Comparison of ENCODE assay signal across 8 mouse cellular contexts in genomic region chr9:61376650-61377049, GRCm38 (mm10). TPM values are rescaled to one million over a fixed set of nuclear protein-coding genes. Genes with fewer than 3 reads are reported as not detected.
DNase-seq lines count a peak whose midpoint lies in the region; ATAC-seq and TF ChIP-seq lines count a peak whose summit lies in the region.
"Had no signal": no experiment of that assay in that cellular context is flagged by ENCODE, and none has a peak within 500 bp of the region (broad histone marks: within the 10 kb centered on the region; RNA-seq: fewer than 3 reads in every experiment).

No protein-coding gene starts in this region.

- ATAC-seq in embryonic facial prominence, embryonic 11.5 days (replicated peaks; ENCODE audit: insufficient number of reproducible peaks, low FRiP score, low TSS enrichment, low read depth): no peak
- no peak for ATAC-seq in hindbrain, embryonic 16.5 days
- no peak for ATAC-seq in midbrain, embryonic 13.5 days

- no peak for DNase-seq in embryonic facial prominence, embryonic 11.5 days (ENCODE audit: low spot score)
- no peak for DNase-seq in layer of hippocampus, postnatal 25 days (ENCODE audit: extremely low spot score in 1 of 2, low spot score in 1 of 2)
- DNase-seq in adrenal gland, adult 18-20 months (ENCODE audit: low spot score in 2 of 2): no peak
- DNase-seq in thymus, adult 18-20 months: no peak
- DNase-seq: kidney, adult 8-10 months had no signal

- WGBS in embryonic facial prominence, embryonic 11.5 days: 30% methylated on average over 3 of the region's 3 CpGs
- WGBS in hindbrain, embryonic 16.5 days: 28% methylated on average over 3 of the region's 3 CpGs
- 35% methylated on average over 3 of the region's 3 CpGs for WGBS in midbrain, embryonic 13.5 days

- no peak for TF ChIP-seq CTCF in ES-Bruce4 (IDR thresholded peaks at IDR 0.05; ENCODE audit: low read depth, low read length)

- no peak for TF ChIP-seq POLR2A in ES-Bruce4 (IDR thresholded peaks at IDR 0.05; ENCODE audit: insufficient read depth, low read length)

- peak overlapping the region; percentile 33 for H3K4me2 ChIP-seq in embryonic facial prominence, embryonic 11.5 days (ENCODE audit: low read depth, low read length)
- peak overlapping the region; percentile 91 for H3K4me2 ChIP-seq in hindbrain, embryonic 16.5 days (ENCODE audit: low read length)
- H3K4me2 ChIP-seq in midbrain, embryonic 13.5 days (replicated peaks): peak overlapping the region; percentile 94

- H3K36me3 ChIP-seq in ES-Bruce4 (ENCODE audit: control insufficient read depth, insufficient read depth, low read length, poor library complexity, severe bottlenecking): peaks cover 35% of the 10 kb centered on the region
- H3K36me3 ChIP-seq in embryonic facial prominence, embryonic 11.5 days (replicated peaks; ENCODE audit: control insufficient read depth, insufficient read depth, low read depth, low read length): no peaks in the 10 kb centered on the region; the same call in none of the 2 replicates
- peaks cover 3% of the 10 kb centered on the region; the same call in 1 of the 2 replicates for H3K36me3 ChIP-seq in hindbrain, embryonic 16.5 days (ENCODE audit: control insufficient read depth, insufficient read depth, low read length)
- H3K36me3 ChIP-seq in midbrain, embryonic 13.5 days: peaks cover 13% of the 10 kb centered on the region

- peak overlapping the region; percentile 29; the same call in 1 of the 2 replicates for H3K9ac ChIP-seq in ES-Bruce4 (ENCODE audit: low read depth, poor library complexity, severe bottlenecking)
- H3K9ac ChIP-seq in embryonic facial prominence, embryonic 11.5 days (replicated peaks; ENCODE audit: low read length): no peak overlapping the region
- H3K9ac ChIP-seq in hindbrain, embryonic 16.5 days (ENCODE audit: low read depth, low read length): peak overlapping the region; percentile 26
- peak overlapping the region; percentile 59 for H3K9ac ChIP-seq in midbrain, embryonic 13.5 days (replicated peaks)

- H3K27me3 ChIP-seq in ES-Bruce4 (ENCODE audit: control insufficient read depth, insufficient read depth, low read length, poor library complexity, severe bottlenecking): no peaks in the 10 kb centered on the region
- H3K27me3 ChIP-seq in embryonic facial prominence, embryonic 11.5 days (ENCODE audit: control insufficient read depth, insufficient read depth, low read length): no peaks in the 10 kb centered on the region
- no peaks in the 10 kb centered on the region for H3K27me3 ChIP-seq in hindbrain, embryonic 16.5 days (replicated peaks; ENCODE audit: control insufficient read depth, insufficient read depth, low read length)
- peaks cover 3% of the 10 kb centered on the region; the same call in 1 of the 2 replicates for H3K27me3 ChIP-seq in midbrain, embryonic 13.5 days

- peaks cover 10% of the 10 kb centered on the region for H3K4me1 ChIP-seq in ES-Bruce4 (ENCODE audit: control insufficient read depth, insufficient read depth, low read length)
- peaks cover 42% of the 10 kb centered on the region for H3K4me1 ChIP-seq in embryonic facial prominence, embryonic 11.5 days (ENCODE audit: control insufficient read depth, insufficient read depth, low read length)
- H3K4me1 ChIP-seq in hindbrain, embryonic 16.5 days (ENCODE audit: control insufficient read depth, insufficient read depth, low read depth, low read length): peaks cover 75% of the 10 kb centered on the region
- H3K4me1 ChIP-seq in midbrain, embryonic 13.5 days (replicated peaks): peaks cover 76% of the 10 kb centered on the region

- peak overlapping the region; percentile 78; the same call in 1 of the 2 replicates for H3K27ac ChIP-seq in ES-Bruce4 (ENCODE audit: insufficient read depth, low read length)
- H3K27ac ChIP-seq in embryonic facial prominence, embryonic 11.5 days (replicated peaks; ENCODE audit: low read depth, low read length): no peak overlapping the region
- H3K27ac ChIP-seq in hindbrain, embryonic 16.5 days (ENCODE audit: low read depth, low read length): no peak overlapping the region
- peak overlapping the region; percentile 90; the same call in 1 of the 2 replicates for H3K27ac ChIP-seq in midbrain, embryonic 13.5 days

- no peaks in the 10 kb centered on the region for H3K9me3 ChIP-seq in ES-Bruce4 (replicated peaks; ENCODE audit: control insufficient read depth, insufficient read depth, low read length, poor library complexity, severe bottlenecking)
- no peaks in the 10 kb centered on the region for H3K9me3 ChIP-seq in embryonic facial prominence, embryonic 11.5 days (replicated peaks; ENCODE audit: control insufficient read depth, low read length)
- H3K9me3 ChIP-seq in hindbrain, embryonic 16.5 days (ENCODE audit: control insufficient read depth, low read length): no peaks in the 10 kb centered on the region
- H3K9me3 ChIP-seq in midbrain, embryonic 13.5 days: no peaks in the 10 kb centered on the region

- TF ChIP-seq EP300 in ES-Bruce4 (IDR thresholded peaks at IDR 0.05; ENCODE audit: insufficient read depth, low read depth, low read length): no peak

- H3K4me3 ChIP-seq in ES-Bruce4 (ENCODE audit: low read depth, low read length): no peak overlapping the region
- peak overlapping the region; percentile 14; the same call in 1 of the 2 replicates for H3K4me3 ChIP-seq in embryonic facial prominence, embryonic 11.5 days (ENCODE audit: low read depth, low read length)
- H3K4me3 ChIP-seq in hindbrain, embryonic 16.5 days (ENCODE audit: low read length): peak overlapping the region; percentile 21
- H3K4me3 ChIP-seq in midbrain, embryonic 13.5 days (replicated peaks): peak overlapping the region; percentile 93

RNA-seq across cellular contexts. Expression of gene Tle3, which starts 4.5 kb away (rescaled TPM):
- 122 and 146 TPM in 2 replicates for polyA plus RNA-seq in ES-Bruce4 (2011; ENCODE audit: insufficient read depth, insufficient read length, low read depth, missing spikeins)
- 31.4 and 37.7 TPM in 2 replicates for polyA plus RNA-seq in embryonic facial prominence, embryonic 11.5 days (2014; fragmentation: Nextera tagmentation; extraction: Ambion mirVana)
- polyA plus RNA-seq in hindbrain, embryonic 16.5 days (2015; fragmentation: Nextera tagmentation; extraction: Ambion mirVana): 19.5 and 23.0 TPM in 2 replicates
- polyA plus RNA-seq in midbrain, embryonic 13.5 days (2015; fragmentation: Nextera tagmentation; extraction: Ambion mirVana): 40.7 and 50.8 TPM in 2 replicates
- total RNA-seq in layer of hippocampus, postnatal 25 days (2021): 10 to 100 TPM; 57.3 to 64.0 TPM
- total RNA-seq in adrenal gland, adult 18-20 months (2021): 100 to 1,000 TPM; 104 to 148 TPM

Comparison
In these comparisons a context has a peak if more than half of its experiments do, and no peak if none do; other contexts are left out.
1. H3K27ac ChIP-seq: peak in ES-Bruce4 (single experiment) and midbrain, embryonic 13.5 days (single experiment); none in embryonic facial prominence, embryonic 11.5 days (single experiment) and hindbrain, embryonic 16.5 days (single experiment).
2. H3K4me2 ChIP-seq: peak in every context shown above with its lines; median percentile 94 in midbrain, embryonic 13.5 days; 91 in hindbrain, embryonic 16.5 days; 33 in embryonic facial prominence, embryonic 11.5 days.